Mouse (Mus musculus) gastrocnemius, adult 18-20 months (tissue): ENCODE measurements around the gene Fam124a. TPM values are rescaled to one million over a fixed set of nuclear protein-coding genes. Genes with fewer than 3 reads are reported as not detected.

ENCODE experiments used
- DNase-seq: peaks from one replicate; pipeline ENCODE4 v3.0.0; 2021; ENCODE audit warnings: low spot score
- total RNA-seq, 2 experiments: library from RNA; stranded (reverse); gene quantifications; 2 replicates each; pipeline ENCODE4 v1.2.3; 2021

The Fam124a gene
- total RNA-seq, 2 experiments from 2014 or later, result 2.2 to 2.9 TPM

DNA sequence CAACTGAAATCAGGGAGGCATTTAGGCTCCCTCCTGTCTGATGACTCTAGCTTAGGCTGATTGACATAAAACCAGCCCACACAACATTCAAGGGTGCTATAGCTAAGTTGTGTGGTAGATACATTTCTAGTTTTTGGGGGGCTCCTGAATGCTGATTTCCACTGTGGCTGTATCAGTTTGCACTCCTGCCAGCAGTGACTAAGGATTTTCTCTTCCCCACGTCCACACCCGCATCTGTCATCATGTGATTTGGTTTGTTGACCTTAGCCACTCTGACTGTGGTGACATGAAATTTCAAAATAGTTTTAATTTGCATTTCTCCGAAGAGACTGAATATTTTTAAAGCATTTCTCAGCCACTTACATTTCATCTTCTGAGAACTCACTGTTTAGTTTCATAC lies 101.9 kb downstream of the Fam124a start:
- no peak for DNase-seq

Other genes with a start within 250 kb of the Fam124a start
- not detected for gene Gucy1b2, start 99.4 kb upstream of the Fam124a start, total RNA-seq
- gene Gm4131, start 11.2 kb downstream of the Fam124a start, total RNA-seq, result not detected
- not detected for gene Serpine3, start 107.9 kb downstream of the Fam124a start, total RNA-seq
- gene Ints6, start 205.4 kb downstream of the Fam124a start, total RNA-seq, result 10 to 100 TPM; 12.4 to 13.2 TPM